ENCODE assay signal across 8 mouse cellular contexts in genomic region chr1:170215590-170215989, GRCm38 (mm10). TPM values are rescaled to one million over a fixed set of nuclear protein-coding genes. Genes with fewer than 3 reads are reported as not detected.
A peak's percentile ranks its signal among the peaks of the same experiment; 100 is the strongest.
DNase-seq lines count a peak whose midpoint lies in the region; ATAC-seq and TF ChIP-seq lines count a peak whose summit lies in the region.

No protein-coding gene starts in this region.

- WGBS in kidney, adult 2 months = 75% methylated on average over 3 of the region's 3 CpGs
- 75% methylated on average over 3 of the region's 3 CpGs for WGBS in bone marrow, adult 2 months
- 72% methylated on average over 3 of the region's 3 CpGs for WGBS in hindbrain, embryonic 14.5 days
- WGBS in midbrain, embryonic 14.5 days = 77% methylated on average over 3 of the region's 3 CpGs

- peak overlapping the region; percentile 87 for H3K4me2 ChIP-seq in hindbrain, embryonic 14.5 days (replicated peaks)
- H3K4me2 ChIP-seq in midbrain, embryonic 14.5 days (ENCODE audit: low read length) = peak overlapping the region; percentile 49

- H3K27ac ChIP-seq in kidney, adult 2 months (ENCODE audit: insufficient read depth, low read depth, low read length) = no peak overlapping the region
- no peak overlapping the region for H3K27ac ChIP-seq in bone marrow, adult 2 months (ENCODE audit: control insufficient read depth, insufficient read depth, low read depth, low read length, poor library complexity)
- no peak overlapping the region for H3K27ac ChIP-seq in hindbrain, embryonic 14.5 days
- no peak overlapping the region; the same call in 1 of the 2 replicates for H3K27ac ChIP-seq in midbrain, embryonic 14.5 days (replicated peaks; ENCODE audit: low read depth, low read length)

- no peak for ATAC-seq in hindbrain, embryonic 14.5 days (ENCODE audit: low FRiP score)
- no peak for ATAC-seq in midbrain, embryonic 14.5 days (ENCODE audit: low FRiP score, low TSS enrichment)

- TF ChIP-seq POLR2A in kidney, adult 2 months (IDR thresholded peaks at IDR 0.05; ENCODE audit: low read depth, low read length) = no peak
- TF ChIP-seq POLR2A in bone marrow, adult 2 months (IDR thresholded peaks at IDR 0.05; ENCODE audit: borderline replicate concordance, control insufficient read depth, low read depth, low read length) = no peak

- DNase-seq in kidney, adult 2 months = no peak
- no peak for DNase-seq in kidney, postnatal 25 days
- no peak for DNase-seq in hindbrain, embryonic 14.5 days (ENCODE audit: low spot score)
- no peak for DNase-seq in midbrain, embryonic 14.5 days
- no peak for DNase-seq in cerebellum, adult 8-10 months
- DNase-seq in embryo, embryonic 10.5 days (ENCODE audit: low spot score) = no peak
- no peak for DNase-seq in frontal cortex, postnatal 25 days (ENCODE audit: low spot score in 2 of 2)

- H3K9ac ChIP-seq in hindbrain, embryonic 14.5 days = no peak overlapping the region
- no peak overlapping the region; the same call in 1 of the 2 replicates for H3K9ac ChIP-seq in midbrain, embryonic 14.5 days (replicated peaks; ENCODE audit: low read length)

- H3K4me1 ChIP-seq in kidney, adult 2 months (ENCODE audit: control insufficient read depth, insufficient read depth, low read length) = no peaks in the 10 kb centered on the region
- no peaks in the 10 kb centered on the region; the same call in 1 of the 2 replicates for H3K4me1 ChIP-seq in bone marrow, adult 2 months (ENCODE audit: control insufficient read depth, insufficient read depth, low read length)
- peaks cover 11% of the 10 kb centered on the region for H3K4me1 ChIP-seq in hindbrain, embryonic 14.5 days (replicated peaks; ENCODE audit: control insufficient read depth, insufficient read depth, low read length)
- peaks cover 10% of the 10 kb centered on the region; the same call in 1 of the 2 replicates for H3K4me1 ChIP-seq in midbrain, embryonic 14.5 days (ENCODE audit: control insufficient read depth, insufficient read depth, low read length)

- peak overlapping the region; percentile 95; the same call in 1 of the 2 replicates for H3K4me3 ChIP-seq in kidney, adult 2 months (ENCODE audit: insufficient read depth, low read depth, low read length)
- peak overlapping the region; percentile 84 for H3K4me3 ChIP-seq in bone marrow, adult 2 months (replicated peaks; ENCODE audit: control insufficient read depth, low read depth, low read length)
- peak overlapping the region; percentile 85 for H3K4me3 ChIP-seq in hindbrain, embryonic 14.5 days (replicated peaks; ENCODE audit: low read length)
- H3K4me3 ChIP-seq in midbrain, embryonic 14.5 days (replicated peaks; ENCODE audit: low read depth, low read length) = peak overlapping the region; percentile 78

- H3K36me3 ChIP-seq in kidney, adult 2 months (ENCODE audit: control insufficient read depth, insufficient read depth, low read length) = peaks cover 2% of the 10 kb centered on the region
- H3K36me3 ChIP-seq in hindbrain, embryonic 14.5 days (replicated peaks; ENCODE audit: control insufficient read depth, insufficient read depth) = peaks cover 17% of the 10 kb centered on the region
- H3K36me3 ChIP-seq in midbrain, embryonic 14.5 days (ENCODE audit: control insufficient read depth, insufficient read depth, low read length) = peaks cover 17% of the 10 kb centered on the region

- no peaks in the 10 kb centered on the region for H3K9me3 ChIP-seq in hindbrain, embryonic 14.5 days (ENCODE audit: control insufficient read depth, low read length)
- H3K9me3 ChIP-seq in midbrain, embryonic 14.5 days (ENCODE audit: control insufficient read depth, low read length) = no peaks in the 10 kb centered on the region

- H3K27me3 ChIP-seq in kidney, adult 2 months (replicated peaks; ENCODE audit: control insufficient read depth, insufficient read depth, low read length) = no peaks in the 10 kb centered on the region
- H3K27me3 ChIP-seq in hindbrain, embryonic 14.5 days (ENCODE audit: control insufficient read depth, insufficient read depth, low read length) = peaks cover 4% of the 10 kb centered on the region; the same call in 1 of the 2 replicates
- H3K27me3 ChIP-seq in midbrain, embryonic 14.5 days (ENCODE audit: control insufficient read depth, insufficient read depth, low read length) = no peaks in the 10 kb centered on the region

- no peak for TF ChIP-seq CTCF in kidney, adult 2 months (conservative IDR thresholded peaks at IDR 0.05; ENCODE audit: insufficient read depth, insufficient read length, low read depth, low read length)
- TF ChIP-seq CTCF in bone marrow, adult 2 months (IDR thresholded peaks at IDR 0.05; ENCODE audit: control insufficient read depth, insufficient read depth, low read length) = no peak

RNA-seq across cellular contexts. Expression of gene Uhmk1, which starts 0.4 kb away (rescaled TPM):
- polyA plus RNA-seq in kidney, adult 2 months (2012; rRNA removed) = 20.8 and 27.6 TPM in 2 replicates
- 15.9 and 16.0 TPM in 2 replicates for polyA plus RNA-seq in bone marrow, adult 2 months (2011; ENCODE audit: insufficient read depth, insufficient read length, low replicate concordance, missing spikeins)
- 14.4 and 17.2 TPM in 2 replicates for polyA plus RNA-seq in hindbrain, embryonic 14.5 days (2014; fragmentation: Nextera tagmentation; extraction: Ambion mirVana)
- 11.7 and 12.8 TPM in 2 replicates for polyA plus RNA-seq in midbrain, embryonic 14.5 days (2014; fragmentation: Nextera tagmentation; extraction: Ambion mirVana)

RNA-seq across cellular contexts. Expression of gene Sh2d1b2, which starts 17.0 kb away (rescaled TPM):
- polyA plus RNA-seq in kidney, adult 2 months (2012; rRNA removed) = not detected in 2 replicates
- polyA plus RNA-seq in bone marrow, adult 2 months (2011; ENCODE audit: insufficient read depth, insufficient read length, low replicate concordance, missing spikeins) = not detected in 2 replicates
- not detected in 2 replicates for polyA plus RNA-seq in hindbrain, embryonic 14.5 days (2014; fragmentation: Nextera tagmentation; extraction: Ambion mirVana)
- polyA plus RNA-seq in midbrain, embryonic 14.5 days (2014; fragmentation: Nextera tagmentation; extraction: Ambion mirVana) = not detected in 2 replicates

RNA-seq across cellular contexts. Expression of gene Uap1, which starts 40.8 kb away (rescaled TPM):
- polyA plus RNA-seq in kidney, adult 2 months (2012; rRNA removed) = 31.6 and 34.3 TPM in 2 replicates
- polyA plus RNA-seq in bone marrow, adult 2 months (2011; ENCODE audit: insufficient read depth, insufficient read length, low replicate concordance, missing spikeins) = 18.5 and 23.4 TPM in 2 replicates
- 63.8 and 71.3 TPM in 2 replicates for polyA plus RNA-seq in hindbrain, embryonic 14.5 days (2014; fragmentation: Nextera tagmentation; extraction: Ambion mirVana)
- polyA plus RNA-seq in midbrain, embryonic 14.5 days (2014; fragmentation: Nextera tagmentation; extraction: Ambion mirVana) = 49.2 and 67.5 TPM in 2 replicates
